Mouse (Mus musculus) lung, adult 2 months (tissue): Measurements from ENCODE around the gene Clec10a.

ENCODE experiments used
- CTCF ChIP-seq: fragments of 200-500 bp; IDR thresholded peaks from 2 replicates; pipeline ENCODE4 v1.5.1; 2011; ENCODE audit warnings: mild to moderate bottlenecking, low read length, control low read depth; ENCODE audit not compliant: insufficient read depth
- POLR2A ChIP-seq: fragments of 200-500 bp; IDR thresholded peaks from 2 replicates; pipeline ENCODE4 v1.6.1; 2011; ENCODE audit warnings: low read depth, mild to moderate bottlenecking, control low read depth, low read length, borderline replicate concordance; ENCODE audit errors: extremely low read depth

GRCm38 (mm10) chr11:70185120-70185519 is 29.1 kb downstream of the Clec10a start:
- TF ChIP-seq POLR2A, result no peak
- TF ChIP-seq CTCF, result no peak
